Mouse (Mus musculus): ENCODE measurements around the gene Thsd4. TPM values are rescaled to one million over a fixed set of nuclear protein-coding genes. Genes with fewer than 3 reads are reported as not detected.
A peak's percentile ranks its signal among the peaks of the same experiment; 100 is the strongest.

Gene Thsd4
- polyA plus RNA-seq, 1 experiment = 9.0 TPM

DNA sequence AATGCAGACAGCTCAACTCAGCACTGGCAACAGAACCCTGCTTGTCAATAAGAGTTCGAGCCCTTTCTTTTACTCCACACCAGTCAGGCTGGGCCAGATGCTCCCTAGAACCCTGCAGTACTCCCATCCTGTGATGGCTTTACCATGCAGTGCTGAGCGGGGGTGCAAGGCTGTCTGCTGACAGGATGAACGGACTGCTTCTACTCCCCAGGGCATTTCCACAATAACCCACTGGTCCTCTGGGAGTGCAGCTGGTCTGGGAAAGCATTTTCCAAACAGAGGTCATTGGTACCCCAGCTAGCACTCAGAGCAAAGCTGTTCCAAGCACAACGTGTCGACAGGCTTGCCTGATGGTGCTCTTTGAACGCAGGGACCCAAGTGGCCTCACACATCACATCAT is 226.6 kb downstream of the Thsd4 start:
- Histone ChIP-seq H3K4me1 (ENCODE audit: control insufficient read depth, insufficient read depth, insufficient read length, low read length) (peaks cover 2% of the 10 kb centered on the region; the same call in 1 of the 2 replicates), H3K4me3 (ENCODE audit: low read depth, low read length) (no peak overlapping the region), H3K27me3 (ENCODE audit: control insufficient read depth, insufficient read depth, low read length) (no peaks in the 10 kb centered on the region), H3K36me3 (ENCODE audit: control insufficient read depth, insufficient read depth, low read length) (no peaks in the 10 kb centered on the region), H3K27ac (ENCODE audit: insufficient read depth, low read depth, low read length) (no peak overlapping the region)
- WGBS = 67% methylated on average over 6 of the region's 6 CpGs
- TF ChIP-seq POLR2A (IDR thresholded peaks at IDR 0.05; ENCODE audit: low read depth, low read length) = no peak

DNA sequence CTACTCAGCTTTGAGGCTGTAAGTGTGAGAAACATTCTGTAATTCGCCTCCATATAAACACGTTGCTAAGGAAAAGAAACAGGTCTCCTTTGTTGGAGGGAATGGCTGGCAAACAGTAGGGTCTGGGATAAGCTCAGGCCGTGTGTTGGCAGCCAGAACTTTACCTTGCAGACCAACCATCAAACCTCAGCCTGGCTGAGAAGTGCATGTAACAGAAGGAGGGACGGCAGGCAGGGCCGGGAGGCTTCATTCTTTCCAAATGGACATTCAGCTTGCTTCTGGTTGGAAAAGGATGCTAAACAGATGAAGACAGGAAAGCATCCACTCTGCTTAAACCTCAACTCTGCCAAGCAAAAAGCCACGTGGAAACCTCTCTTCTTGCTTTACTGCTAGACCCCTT is 228.7 kb downstream of the Thsd4 start:
- WGBS = 89% methylated on average over 6 of the region's 6 CpGs
- Histone ChIP-seq H3K4me1 (ENCODE audit: control insufficient read depth, insufficient read depth, insufficient read length, low read length) (peaks cover 5% of the 10 kb centered on the region; the same call in 1 of the 2 replicates), H3K27ac (ENCODE audit: insufficient read depth, low read depth, low read length) (no peak overlapping the region), H3K27me3 (ENCODE audit: control insufficient read depth, insufficient read depth, low read length) (no peaks in the 10 kb centered on the region), H3K36me3 (ENCODE audit: control insufficient read depth, insufficient read depth, low read length) (no peaks in the 10 kb centered on the region), H3K4me3 (ENCODE audit: low read depth, low read length) (no peak overlapping the region)
- no peak for TF ChIP-seq CTCF (IDR thresholded peaks at IDR 0.05; ENCODE audit: extremely low read depth, insufficient read length, insufficient replicate concordance, low read depth, low read length)
- no peak for TF ChIP-seq POLR2A (IDR thresholded peaks at IDR 0.05; ENCODE audit: low read depth, low read length)

DNA sequence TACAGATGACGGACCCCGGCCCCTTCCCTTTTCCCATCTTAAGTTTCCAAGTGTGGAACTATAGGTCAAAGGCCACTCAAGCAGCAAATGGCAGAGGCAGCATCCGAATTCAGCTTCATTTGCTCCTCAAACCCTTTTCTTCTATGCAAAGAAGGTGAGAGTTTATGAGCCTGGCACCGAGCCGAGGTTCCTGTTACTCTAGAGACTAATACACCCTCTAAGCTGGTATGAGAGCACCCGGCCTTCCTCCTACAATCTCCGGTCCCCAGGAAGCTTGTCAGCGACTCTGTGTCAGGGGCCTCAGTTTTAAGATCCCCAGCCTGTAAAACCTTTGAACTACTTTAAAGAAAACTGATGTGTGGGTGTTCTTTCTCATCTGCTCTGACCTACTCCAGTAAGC is 231.1 kb downstream of the Thsd4 start:
- TF ChIP-seq POLR2A (IDR thresholded peaks at IDR 0.05; ENCODE audit: low read depth, low read length) = no peak
- no peak for TF ChIP-seq CTCF (IDR thresholded peaks at IDR 0.05; ENCODE audit: extremely low read depth, insufficient read length, insufficient replicate concordance, low read depth, low read length)
- peaks cover 5% of the 10 kb centered on the region; the same call in 1 of the 2 replicates for H3K4me1 ChIP-seq (ENCODE audit: control insufficient read depth, insufficient read depth, insufficient read length, low read length)
- H3K27me3 ChIP-seq (ENCODE audit: control insufficient read depth, insufficient read depth, low read length) = no peaks in the 10 kb centered on the region
- WGBS = 55% methylated on average over 8 of the region's 8 CpGs
- no peak overlapping the region for H3K27ac ChIP-seq (ENCODE audit: insufficient read depth, low read depth, low read length)
- H3K36me3 ChIP-seq (ENCODE audit: control insufficient read depth, insufficient read depth, low read length) = no peaks in the 10 kb centered on the region
- H3K4me3 ChIP-seq (ENCODE audit: low read depth, low read length) = no peak overlapping the region

DNA sequence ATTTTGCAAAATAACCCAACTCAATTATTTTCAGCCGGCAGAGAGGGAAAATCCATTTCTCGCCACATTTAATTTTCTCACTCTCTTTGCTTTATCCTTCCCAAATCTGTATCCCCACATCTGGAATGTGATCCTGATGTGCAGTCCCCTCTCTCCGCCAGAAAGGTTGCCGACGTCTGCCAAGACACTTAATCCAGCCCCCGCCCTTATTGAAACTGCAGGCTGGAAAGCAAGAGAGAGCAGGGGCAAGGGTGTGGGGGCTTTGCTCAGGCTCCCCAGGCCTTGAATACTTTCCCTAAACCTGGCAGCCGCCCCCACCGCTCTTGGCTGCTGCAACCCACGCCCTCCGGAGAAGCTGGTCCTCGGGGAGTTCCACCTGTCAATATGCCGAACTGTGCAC is 233.1 kb downstream of the Thsd4 start:
- no peak overlapping the region for H3K4me3 ChIP-seq (ENCODE audit: low read depth, low read length)
- 91% methylated on average over 12 of the region's 12 CpGs for WGBS
- TF ChIP-seq POLR2A (IDR thresholded peaks at IDR 0.05; ENCODE audit: low read depth, low read length) (no peak), CTCF (IDR thresholded peaks at IDR 0.05; ENCODE audit: extremely low read depth, insufficient read length, insufficient replicate concordance, low read depth, low read length) (no peak)

DNA sequence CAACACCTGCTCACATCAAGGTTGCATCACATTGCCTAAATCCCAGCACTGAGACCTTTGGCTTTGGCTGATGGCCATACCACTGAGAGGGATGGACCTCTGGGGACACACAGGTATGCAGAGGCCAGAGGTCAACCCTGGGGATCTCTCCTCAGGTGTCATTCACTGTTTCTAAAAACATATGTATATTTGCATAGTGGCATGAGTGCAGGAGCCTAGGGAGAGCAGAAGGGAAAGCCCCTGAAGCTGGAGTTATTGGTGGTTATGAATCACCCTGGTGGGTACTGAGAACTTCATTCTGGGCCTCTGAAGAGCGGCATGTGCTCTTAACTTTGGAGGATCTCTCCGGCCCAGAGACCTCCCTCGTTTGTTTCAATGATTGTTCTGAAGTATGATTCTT is 235.5 kb downstream of the Thsd4 start:
- Histone ChIP-seq H3K27ac (ENCODE audit: insufficient read depth, low read depth, low read length) (no peak overlapping the region), H3K4me1 (ENCODE audit: control insufficient read depth, insufficient read depth, insufficient read length, low read length) (peaks cover 10% of the 10 kb centered on the region; the same call in 1 of the 2 replicates), H3K27me3 (ENCODE audit: control insufficient read depth, insufficient read depth, low read length) (no peaks in the 10 kb centered on the region), H3K4me3 (ENCODE audit: low read depth, low read length) (no peak overlapping the region), H3K36me3 (ENCODE audit: control insufficient read depth, insufficient read depth, low read length) (no peaks in the 10 kb centered on the region)
- whole genome bisulfite sequencing = 92% methylated on average over 3 of the region's 3 CpGs
- TF ChIP-seq CTCF (IDR thresholded peaks at IDR 0.05; ENCODE audit: extremely low read depth, insufficient read length, insufficient replicate concordance, low read depth, low read length) = no peak
- no peak for TF ChIP-seq POLR2A (IDR thresholded peaks at IDR 0.05; ENCODE audit: low read depth, low read length)

More for the DNA sequence above, 233.1 kb downstream of the Thsd4 start:
- no peak overlapping the region for H3K27ac ChIP-seq (ENCODE audit: insufficient read depth, low read depth, low read length)
- no peaks in the 10 kb centered on the region for H3K36me3 ChIP-seq (ENCODE audit: control insufficient read depth, insufficient read depth, low read length)
- H3K4me1 ChIP-seq (ENCODE audit: control insufficient read depth, insufficient read depth, insufficient read length, low read length) = peaks cover 10% of the 10 kb centered on the region; the same call in 1 of the 2 replicates
- H3K27me3 ChIP-seq (ENCODE audit: control insufficient read depth, insufficient read depth, low read length) = no peaks in the 10 kb centered on the region

DNA sequence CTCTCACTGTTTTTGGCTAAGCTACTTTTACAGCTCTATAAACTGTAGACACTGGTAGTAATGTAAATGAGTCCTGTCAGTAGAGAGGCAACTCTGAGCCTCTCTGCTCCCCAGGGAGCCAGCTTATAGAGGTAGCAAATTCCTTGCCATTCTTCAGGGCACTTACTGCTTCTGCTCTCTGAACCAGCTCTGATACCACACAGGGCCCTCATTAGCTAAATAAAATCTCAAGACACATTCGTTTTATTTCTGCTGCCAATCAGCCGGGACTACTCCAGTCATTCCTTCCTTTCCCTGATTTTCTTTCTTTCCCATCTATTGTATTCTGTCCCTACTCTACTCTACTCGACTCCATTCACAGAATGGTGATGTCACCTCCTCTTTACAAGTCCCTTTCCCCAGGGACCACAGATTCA is 236.8 kb downstream of the Thsd4 start:
- Histone ChIP-seq H3K27me3 (ENCODE audit: control insufficient read depth, insufficient read depth, low read length) (no peaks in the 10 kb centered on the region), H3K4me1 (ENCODE audit: control insufficient read depth, insufficient read depth, insufficient read length, low read length) (peaks cover 7% of the 10 kb centered on the region; the same call in 1 of the 2 replicates), H3K36me3 (ENCODE audit: control insufficient read depth, insufficient read depth, low read length) (no peaks in the 10 kb centered on the region), H3K27ac (ENCODE audit: insufficient read depth, low read depth, low read length) (peak overlapping the region; percentile 39), H3K4me3 (ENCODE audit: low read depth, low read length) (no peak overlapping the region)
- WGBS = 42% methylated on average over 3 of the region's 3 CpGs
- no peak for TF ChIP-seq CTCF (IDR thresholded peaks at IDR 0.05; ENCODE audit: extremely low read depth, insufficient read length, insufficient replicate concordance, low read depth, low read length)
- TF ChIP-seq POLR2A (IDR thresholded peaks at IDR 0.05; ENCODE audit: low read depth, low read length) = no peak

DNA sequence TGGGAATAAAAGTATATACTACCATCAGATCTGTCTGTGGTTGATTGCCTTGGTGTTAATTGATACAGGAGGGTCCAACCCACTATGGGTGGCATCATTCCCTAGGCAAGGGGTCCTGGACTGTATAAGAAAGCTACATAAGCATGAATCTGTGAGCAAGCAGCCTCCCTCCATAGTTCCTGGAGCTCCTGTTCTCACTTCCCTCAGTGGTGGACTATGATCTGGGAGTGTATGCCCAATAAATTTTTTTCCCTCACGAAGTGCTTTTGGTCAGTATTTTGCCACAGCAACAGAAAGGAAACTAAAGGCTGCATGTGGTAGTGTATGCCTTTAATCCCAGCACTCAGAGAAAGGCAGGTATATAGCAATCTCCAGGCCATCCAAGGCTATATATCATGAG is 237.5 kb downstream of the Thsd4 start:
- 26% methylated on average over 1 of the region's 1 CpGs for WGBS
- Histone ChIP-seq H3K4me3 (ENCODE audit: low read depth, low read length) (no peak overlapping the region), H3K27me3 (ENCODE audit: control insufficient read depth, insufficient read depth, low read length) (no peaks in the 10 kb centered on the region), H3K4me1 (ENCODE audit: control insufficient read depth, insufficient read depth, insufficient read length, low read length) (peaks cover 5% of the 10 kb centered on the region; the same call in 1 of the 2 replicates), H3K36me3 (ENCODE audit: control insufficient read depth, insufficient read depth, low read length) (no peaks in the 10 kb centered on the region), H3K27ac (ENCODE audit: insufficient read depth, low read depth, low read length) (peak overlapping the region; percentile 81)
- TF ChIP-seq POLR2A (IDR thresholded peaks at IDR 0.05; ENCODE audit: low read depth, low read length) (no peak), CTCF (IDR thresholded peaks at IDR 0.05; ENCODE audit: extremely low read depth, insufficient read length, insufficient replicate concordance, low read depth, low read length) (no peak)

Measured in small intestine, adult 2 months (tissue).